Mouse (Mus musculus) E14TG2a.4 (cell line): ENCODE results near the gene Phf24.

ENCODE experiments used
- H3K27me3 ChIP-seq: 2 replicates; pipeline ENCODE4 v1.6.1; 2014; ENCODE audit warnings: low read length, control low read depth; ENCODE audit not compliant: insufficient read depth
- H3K36me3 ChIP-seq: 2 replicates; pipeline ENCODE4 v1.6.1; 2014; ENCODE audit warnings: low read length, control low read depth; ENCODE audit not compliant: insufficient read depth
- H3K4me1 ChIP-seq: replicated peaks from 2 replicates; pipeline ENCODE4 v1.6.1; 2014; ENCODE audit warnings: low read depth, low read length, control low read depth
- H3K4me3 ChIP-seq: replicated peaks from 2 replicates; pipeline ENCODE4 v1.5.1; 2014; ENCODE audit warnings: mild to moderate bottlenecking, low read length
- H3K9me3 ChIP-seq: 2 replicates; pipeline ENCODE4 v1.6.1; 2014; ENCODE audit warnings: low read length, control low read depth
- CTCF ChIP-seq: conservative IDR thresholded peaks from 2 replicates; pipeline ENCODE4 v1.5.1; 2014; ENCODE audit warnings: low read length
- NANOG ChIP-seq: IDR thresholded peaks from 2 replicates; pipeline ENCODE4 v1.6.1; 2014; ENCODE audit warnings: borderline replicate concordance, low read length, mixed read lengths
- POU5F1 ChIP-seq: IDR thresholded peaks from 2 replicates; pipeline ENCODE4 v1.6.1; 2014; ENCODE audit warnings: low read length, borderline replicate concordance

The Phf24 gene

GRCm38 (mm10) chr4:42902174-42902573, 14.3 kb upstream of the Phf24 start:
- peaks cover 36% of the 10 kb centered on the region for H3K27me3 ChIP-seq
- H3K4me3 ChIP-seq: no peak overlapping the region
- no peaks in the 10 kb centered on the region for H3K36me3 ChIP-seq
- peaks cover 22% of the 10 kb centered on the region for H3K4me1 ChIP-seq
- no peaks in the 10 kb centered on the region for H3K9me3 ChIP-seq
- TF ChIP-seq POU5F1 (no peak), CTCF (peak; percentile 58)

DNA sequence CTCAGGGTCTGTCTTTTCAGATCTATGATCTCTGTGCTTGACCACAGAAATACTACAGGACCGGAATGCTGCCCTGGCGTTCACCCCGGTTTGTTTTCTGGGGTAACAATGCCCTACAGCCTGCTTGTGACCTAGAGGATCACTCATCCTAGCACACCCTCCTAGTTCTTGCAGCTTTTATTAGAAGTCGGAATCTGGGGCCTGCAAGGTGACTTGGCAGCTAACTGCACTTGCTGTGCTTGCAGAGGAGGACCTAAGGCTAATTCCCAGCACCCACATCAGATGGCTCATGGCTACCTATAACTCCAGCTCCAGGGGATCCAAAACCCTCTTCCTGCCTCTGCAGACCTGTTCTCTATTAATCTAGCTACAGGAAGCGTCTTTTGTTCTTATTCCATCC, 13.7 kb upstream of the Phf24 start:
- H3K4me3 ChIP-seq: no peak overlapping the region
- peaks cover 22% of the 10 kb centered on the region for H3K4me1 ChIP-seq
- no peaks in the 10 kb centered on the region for H3K36me3 ChIP-seq
- TF ChIP-seq POU5F1 (no peak), CTCF (no peak), NANOG (no peak)
- peaks cover 33% of the 10 kb centered on the region for H3K27me3 ChIP-seq
- no peaks in the 10 kb centered on the region for H3K9me3 ChIP-seq

GRCm38 (mm10) chr4:42903942-42904341, 12.5 kb upstream of the Phf24 start:
- peaks cover 15% of the 10 kb centered on the region for H3K4me1 ChIP-seq
- no peak for TF ChIP-seq POU5F1
- no peak for TF ChIP-seq CTCF
- TF ChIP-seq NANOG: no peak
- no peaks in the 10 kb centered on the region for H3K36me3 ChIP-seq
- peaks cover 33% of the 10 kb centered on the region for H3K27me3 ChIP-seq
- H3K4me3 ChIP-seq: no peak overlapping the region
- no peaks in the 10 kb centered on the region for H3K9me3 ChIP-seq

GRCm38 (mm10) chr4:42904523-42904922, 11.9 kb upstream of the Phf24 start:
- Histone ChIP-seq H3K36me3 (no peaks in the 10 kb centered on the region), H3K4me1 (peaks cover 9% of the 10 kb centered on the region), H3K4me3 (no peak overlapping the region), H3K27me3 (peaks cover 33% of the 10 kb centered on the region), H3K9me3 (no peaks in the 10 kb centered on the region)
- TF ChIP-seq NANOG (no peak), CTCF (no peak), POU5F1 (no peak)

- no peaks in the 10 kb centered on the region for H3K9me3 ChIP-seq
- TF ChIP-seq NANOG: no peak
- no peak overlapping the region for H3K4me3 ChIP-seq
- peaks cover 31% of the 10 kb centered on the region for H3K27me3 ChIP-seq
- no peaks in the 10 kb centered on the region for H3K36me3 ChIP-seq
- H3K4me1 ChIP-seq: peaks cover 8% of the 10 kb centered on the region; the same call in 1 of the 2 replicates
These were observed 11.5 kb upstream of the Phf24 start for GRCm38 (mm10) chr4:42904966-42905365.

GRCm38 (mm10) chr4:42913391-42913790, 3.1 kb upstream of the Phf24 start:
- Histone ChIP-seq H3K9me3 (no peaks in the 10 kb centered on the region), H3K4me3 (no peak overlapping the region), H3K27me3 (peaks cover 52% of the 10 kb centered on the region), H3K36me3 (no peaks in the 10 kb centered on the region), H3K4me1 (peaks cover 4% of the 10 kb centered on the region)
- TF ChIP-seq CTCF (no peak), POU5F1 (no peak), NANOG (no peak)

- Histone ChIP-seq H3K36me3 (no peaks in the 10 kb centered on the region), H3K27me3 (peaks cover 61% of the 10 kb centered on the region), H3K4me1 (peaks cover 4% of the 10 kb centered on the region), H3K9me3 (no peaks in the 10 kb centered on the region), H3K4me3 (no peak overlapping the region)
- TF ChIP-seq CTCF (no peak), NANOG (no peak), POU5F1 (no peak)
These were observed 1.1 kb upstream of the Phf24 start for GRCm38 (mm10) chr4:42915311-42915710.

DNA sequence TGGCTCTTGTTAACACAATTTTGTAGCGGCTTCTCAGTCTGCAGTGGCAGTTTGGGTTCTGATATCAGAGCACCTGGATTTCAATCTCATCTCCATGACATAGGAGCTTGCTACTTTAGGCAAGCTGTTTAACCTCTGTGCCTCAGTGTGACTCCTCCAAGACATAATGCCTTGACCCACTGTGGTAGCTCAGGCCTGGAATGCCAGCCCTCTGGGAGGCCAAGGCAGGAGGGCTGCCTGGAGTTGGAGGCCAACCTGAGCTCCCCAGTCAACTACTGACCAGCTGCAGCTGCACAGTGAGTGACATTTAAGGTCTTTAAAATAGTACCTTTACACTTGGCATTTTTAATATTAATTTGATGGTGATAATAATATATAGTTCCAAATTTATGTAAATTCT, 494 bp upstream of the Phf24 start:
- H3K4me1 ChIP-seq: peaks cover 4% of the 10 kb centered on the region
- H3K27me3 ChIP-seq: peaks cover 67% of the 10 kb centered on the region
- TF ChIP-seq CTCF (no peak), POU5F1 (no peak), NANOG (no peak)
- no peaks in the 10 kb centered on the region for H3K9me3 ChIP-seq
- no peaks in the 10 kb centered on the region for H3K36me3 ChIP-seq
- H3K4me3 ChIP-seq: no peak overlapping the region

GRCm38 (mm10) chr4:42917402-42917774, 928 bp downstream of the Phf24 start:
- Histone ChIP-seq H3K27me3 (peaks cover 66% of the 10 kb centered on the region), H3K9me3 (no peaks in the 10 kb centered on the region), H3K4me3 (peak overlapping the region; percentile 82), H3K4me1 (peaks cover 4% of the 10 kb centered on the region), H3K36me3 (no peaks in the 10 kb centered on the region)
- TF ChIP-seq POU5F1 (no peak), NANOG (no peak), CTCF (no peak)
